Mouse (Mus musculus) thymus, adult 2 months (tissue): Measurements from ENCODE around the gene Adamts18.

Experiments
- CTCF ChIP-seq: fragments of 200-500 bp; IDR thresholded peaks from 2 replicates; pipeline ENCODE4 v1.5.1; 2012; ENCODE audit warnings: mild to moderate bottlenecking, control low read depth, low read length, moderate library complexity, borderline replicate concordance; ENCODE audit not compliant: control insufficient read depth, poor library complexity, insufficient read depth; ENCODE audit errors: extremely low read depth
- POLR2A ChIP-seq: fragments of 200-500 bp; IDR thresholded peaks from 2 replicates; pipeline ENCODE4 v1.6.1; 2012; ENCODE audit warnings: mild to moderate bottlenecking, low read length, control low read depth, moderate library complexity; ENCODE audit not compliant: control insufficient read depth, poor library complexity, insufficient read depth; ENCODE audit errors: extremely low read depth

DNA sequence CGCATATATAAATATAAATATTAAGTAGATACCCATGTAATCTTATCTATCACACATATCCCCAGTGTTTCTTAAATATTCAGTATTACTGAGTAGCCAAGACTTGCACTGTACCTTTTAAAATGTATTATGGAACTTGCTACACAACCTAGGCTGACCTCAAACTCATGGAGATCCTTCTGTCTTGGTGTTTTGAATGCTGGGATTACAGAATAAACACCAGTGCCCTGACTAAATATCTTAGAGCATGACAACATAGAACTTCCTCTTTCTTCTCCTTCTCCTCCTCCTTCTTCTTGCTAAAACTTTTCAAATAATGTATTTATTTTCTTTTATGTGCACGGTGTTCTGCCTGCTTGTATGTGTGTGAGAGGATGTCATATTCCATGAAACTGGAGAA, 95.4 kb downstream of the Adamts18 start:
- TF ChIP-seq CTCF, result no peak
- no peak for TF ChIP-seq POLR2A
